Mouse (Mus musculus): ENCODE data around the gene Il2rg.

DNA sequence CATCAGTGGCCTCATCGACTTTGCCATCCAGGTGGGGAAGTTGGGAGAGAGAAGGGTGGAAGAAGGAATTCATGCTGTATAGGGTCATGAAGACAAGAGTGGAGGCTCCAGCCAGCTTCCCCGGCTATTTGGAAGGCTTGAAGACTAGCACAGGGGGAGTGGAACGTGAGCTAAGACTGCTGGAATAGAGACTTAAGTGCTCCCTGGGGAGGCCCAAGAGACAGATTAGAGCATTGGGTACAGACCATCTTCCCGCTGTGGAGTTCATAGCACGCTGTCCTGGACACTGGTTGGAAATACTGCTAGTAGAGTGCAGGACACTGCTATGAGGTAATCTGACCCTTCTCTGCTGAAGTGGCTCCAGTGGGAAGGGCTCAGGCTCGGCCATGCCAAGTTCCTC is 14.8 kb upstream of the Il2rg start:
- TF ChIP-seq GATA1 (IDR thresholded peaks at IDR 0.05; ENCODE audit: borderline replicate concordance, low read length) (no peak), FLI1 (IDR thresholded peaks at IDR 0.05; ENCODE audit: low read length) (no peak)

Data from megakaryocyte, embryonic 14.5 days (primary cell).